Mouse (Mus musculus): ENCODE measurements around the gene Cblb. TPM values are rescaled to one million over a fixed set of nuclear protein-coding genes. Genes with fewer than 3 reads are reported as not detected.

The Cblb gene
- polyA plus RNA-seq, 1 experiment from 2014 or later: 16.8 TPM

DNA sequence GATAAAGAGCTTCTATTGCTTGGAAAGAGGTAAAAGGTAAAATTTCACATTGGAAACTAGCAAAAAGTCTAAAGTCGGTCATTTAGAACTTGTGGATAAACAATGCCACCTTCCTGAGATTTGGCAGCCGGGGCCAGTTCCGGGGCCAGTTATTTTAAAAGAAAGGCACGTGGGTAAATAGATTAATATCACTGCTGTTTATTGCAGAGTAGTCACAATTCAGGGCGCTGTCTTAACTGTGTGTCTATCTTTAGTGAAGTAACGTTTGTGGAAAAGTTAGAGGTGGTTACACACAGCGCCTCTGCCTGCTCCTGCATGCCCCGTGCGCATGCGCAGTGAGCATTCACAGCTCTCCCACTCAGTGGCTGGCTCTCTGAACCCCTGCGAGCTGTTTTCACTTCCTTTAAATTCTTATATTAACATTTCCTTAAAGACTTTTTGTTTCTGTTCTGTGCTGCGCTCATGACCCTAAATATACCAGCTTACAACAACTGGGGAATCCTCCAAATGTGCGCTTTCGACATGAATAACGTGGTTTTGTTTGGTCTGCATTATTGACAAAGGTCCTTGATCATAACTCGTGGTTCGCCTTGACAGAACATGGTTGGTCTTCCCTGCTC, 29.2 kb downstream of the Cblb start:
- ATAC-seq: no peak
- H3K9me3 ChIP-seq (replicated peaks; ENCODE audit: control insufficient read depth, low read length): no peaks in the 10 kb centered on the region
- 81% methylated on average over 17 of the region's 17 CpGs for WGBS
- H3K4me3 ChIP-seq (ENCODE audit: low read depth, low read length): no peak overlapping the region
- peaks cover 3% of the 10 kb centered on the region; the same call in 1 of the 2 replicates for H3K36me3 ChIP-seq (ENCODE audit: control insufficient read depth, insufficient read depth, low read length)
- no peaks in the 10 kb centered on the region for H3K27me3 ChIP-seq (replicated peaks; ENCODE audit: control insufficient read depth, insufficient read depth, low read length)
- no peak for DNase-seq (ENCODE audit: low spot score)
- H3K9ac ChIP-seq (ENCODE audit: low read length): no peak overlapping the region
- peaks cover 17% of the 10 kb centered on the region for H3K4me1 ChIP-seq (ENCODE audit: control insufficient read depth, insufficient read depth, low read length)
- H3K4me2 ChIP-seq (ENCODE audit: low read length): no peak overlapping the region
- no peak overlapping the region for H3K27ac ChIP-seq (ENCODE audit: low read depth, low read length)

DNA sequence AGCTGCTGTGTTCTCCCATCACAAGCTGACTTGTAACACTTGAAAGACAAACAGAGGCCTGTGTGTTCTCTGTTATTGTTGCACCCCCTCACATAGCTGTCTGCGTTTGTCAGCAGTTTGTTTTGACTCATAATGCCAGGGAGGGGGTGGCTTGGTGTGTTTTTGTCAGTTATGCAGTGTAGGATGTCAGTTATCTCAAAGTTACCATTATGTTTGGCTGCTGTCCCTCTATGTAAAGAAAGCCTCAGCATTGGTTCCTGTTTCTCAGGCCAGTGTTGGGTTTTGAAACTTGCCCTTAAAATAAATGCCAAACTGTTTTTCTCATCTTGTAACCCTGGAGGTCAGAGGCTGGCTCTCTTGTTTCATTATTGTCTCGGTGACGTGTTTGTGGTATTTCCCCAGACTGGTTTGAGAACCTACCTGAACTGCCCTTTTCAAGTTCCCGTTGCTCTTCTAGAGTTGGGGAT, 30.0 kb downstream of the Cblb start:
- no peak for ATAC-seq
- H3K4me3 ChIP-seq (ENCODE audit: low read depth, low read length): no peak overlapping the region
- DNase-seq (ENCODE audit: low spot score): peak; percentile 25
- no peak overlapping the region for H3K4me2 ChIP-seq (ENCODE audit: low read length)
- H3K4me1 ChIP-seq (ENCODE audit: control insufficient read depth, insufficient read depth, low read length): peaks cover 13% of the 10 kb centered on the region
- H3K27me3 ChIP-seq (replicated peaks; ENCODE audit: control insufficient read depth, insufficient read depth, low read length): no peaks in the 10 kb centered on the region
- no peaks in the 10 kb centered on the region for H3K9me3 ChIP-seq (replicated peaks; ENCODE audit: control insufficient read depth, low read length)
- H3K27ac ChIP-seq (ENCODE audit: low read depth, low read length): no peak overlapping the region
- 63% methylated on average over 4 of the region's 4 CpGs for WGBS
- no peaks in the 10 kb centered on the region for H3K36me3 ChIP-seq (ENCODE audit: control insufficient read depth, insufficient read depth, low read length)
- H3K9ac ChIP-seq (ENCODE audit: low read length): no peak overlapping the region

DNA sequence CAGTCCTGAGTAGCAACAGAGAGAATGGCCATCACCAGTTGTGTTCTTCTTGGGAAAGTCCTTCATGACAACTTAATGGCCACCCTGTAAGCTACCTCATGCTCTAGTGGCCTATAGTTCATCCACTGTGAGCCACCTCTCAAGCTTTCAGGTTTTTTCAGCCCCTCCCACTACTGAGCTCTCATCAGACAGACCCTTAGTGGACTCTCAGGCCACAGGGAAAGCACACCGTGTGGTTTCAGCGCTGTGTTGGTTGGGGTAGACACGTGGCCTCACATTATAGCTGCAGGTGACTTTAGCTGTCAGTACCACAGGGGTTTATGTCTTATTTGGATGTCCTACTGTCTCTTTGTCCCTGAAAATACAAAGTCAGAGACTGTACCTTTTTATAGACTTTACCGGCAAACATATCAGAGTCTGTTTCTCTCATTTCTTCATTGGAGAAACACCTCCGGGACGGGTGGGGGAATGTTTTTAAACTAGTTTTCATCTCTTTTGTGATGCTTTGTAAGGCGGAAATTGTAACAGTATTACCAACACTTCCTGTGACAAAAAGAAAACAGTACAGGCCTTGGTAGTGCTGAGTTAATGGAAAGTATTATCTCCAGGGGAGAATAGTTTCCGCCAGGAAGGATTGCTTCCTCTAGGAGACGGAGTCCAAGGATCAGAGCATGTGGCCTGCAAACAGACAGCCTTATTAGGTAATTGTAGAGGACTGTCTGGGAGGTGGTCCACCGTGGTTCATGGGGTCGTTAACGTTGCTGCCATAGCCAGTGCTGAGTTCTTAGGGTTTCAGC, 33.5 kb downstream of the Cblb start:
- no peak overlapping the region for H3K4me2 ChIP-seq (ENCODE audit: low read length)
- no peaks in the 10 kb centered on the region for H3K36me3 ChIP-seq (ENCODE audit: control insufficient read depth, insufficient read depth, low read length)
- H3K9ac ChIP-seq (ENCODE audit: low read length): no peak overlapping the region
- H3K9me3 ChIP-seq (replicated peaks; ENCODE audit: control insufficient read depth, low read length): no peaks in the 10 kb centered on the region
- no peak for DNase-seq (ENCODE audit: low spot score)
- 67% methylated on average over 12 of the region's 12 CpGs for WGBS
- no peak overlapping the region for H3K4me3 ChIP-seq (ENCODE audit: low read depth, low read length)
- no peaks in the 10 kb centered on the region for H3K27me3 ChIP-seq (replicated peaks; ENCODE audit: control insufficient read depth, insufficient read depth, low read length)
- no peak for ATAC-seq
- no peak overlapping the region for H3K27ac ChIP-seq (ENCODE audit: low read depth, low read length)
- peaks cover 6% of the 10 kb centered on the region for H3K4me1 ChIP-seq (ENCODE audit: control insufficient read depth, insufficient read depth, low read length)

DNA sequence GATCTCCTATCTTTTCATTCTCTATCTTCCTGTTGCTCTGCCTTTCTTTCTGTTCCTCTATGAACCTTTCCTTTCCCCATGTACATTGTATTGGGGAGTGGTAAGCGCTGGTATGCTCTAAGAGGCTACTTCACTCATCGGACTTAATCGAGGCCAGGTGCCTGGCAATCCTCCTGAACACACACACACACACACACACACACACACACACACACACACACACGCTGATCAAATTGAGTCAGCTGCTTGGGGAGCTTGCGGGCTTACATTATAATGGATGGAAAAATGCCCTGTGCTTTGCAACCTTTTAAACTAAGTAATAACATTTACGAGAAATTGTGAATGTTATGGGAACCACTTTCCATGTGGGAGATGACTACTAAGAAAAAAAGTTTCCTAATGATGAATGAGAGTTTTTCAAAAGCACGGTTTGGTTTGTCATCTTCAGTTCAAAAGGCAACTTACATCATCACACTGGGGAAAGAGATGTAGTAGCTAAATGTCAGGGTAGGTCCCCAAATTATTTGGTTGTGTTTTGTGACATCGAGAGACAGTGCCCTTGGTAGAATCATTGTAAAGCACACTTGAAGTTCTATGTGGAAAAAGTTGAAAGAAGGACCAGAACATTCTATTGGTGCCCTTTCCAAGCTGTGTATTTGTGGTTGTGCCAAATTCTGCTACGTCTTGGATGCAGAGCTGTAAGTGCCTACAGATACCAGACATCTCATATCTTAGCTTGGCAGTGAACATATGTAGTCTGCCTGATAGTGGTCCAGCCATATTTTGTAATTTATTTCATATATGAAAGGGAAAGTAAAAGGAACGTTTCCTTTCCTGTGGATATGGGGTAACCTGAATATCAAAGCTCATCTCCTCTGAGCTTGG, 36.8 kb downstream of the Cblb start:
- no peak for ATAC-seq
- Histone ChIP-seq H3K27ac (ENCODE audit: low read depth, low read length) (no peak overlapping the region), H3K4me2 (ENCODE audit: low read length) (no peak overlapping the region)

DNA sequence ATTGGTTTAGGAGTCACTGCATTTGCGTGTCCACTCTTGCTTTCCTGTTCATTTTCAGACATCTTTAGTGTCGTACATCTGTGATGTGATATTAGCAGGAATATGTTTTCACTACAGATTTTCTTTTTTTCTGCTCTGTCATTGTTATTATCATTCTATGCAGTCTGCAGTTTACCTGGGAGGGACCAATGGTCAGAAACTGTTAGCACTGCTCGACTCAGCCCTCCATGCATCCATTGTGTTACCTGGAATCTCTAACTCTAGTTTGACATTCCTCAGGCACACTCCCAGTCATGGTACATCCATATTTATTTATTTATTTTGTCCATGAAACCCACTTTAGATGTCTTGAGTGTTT, 37.5 kb downstream of the Cblb start:
- Histone ChIP-seq H3K9me3 (replicated peaks; ENCODE audit: control insufficient read depth, low read length) (no peaks in the 10 kb centered on the region), H3K27ac (ENCODE audit: low read depth, low read length) (no peak overlapping the region), H3K4me1 (ENCODE audit: control insufficient read depth, insufficient read depth, low read length) (no peaks in the 10 kb centered on the region; the same call in 1 of the 2 replicates), H3K36me3 (ENCODE audit: control insufficient read depth, insufficient read depth, low read length) (no peaks in the 10 kb centered on the region), H3K9ac (ENCODE audit: low read length) (no peak overlapping the region), H3K4me2 (ENCODE audit: low read length) (no peak overlapping the region), H3K27me3 (replicated peaks; ENCODE audit: control insufficient read depth, insufficient read depth, low read length) (no peaks in the 10 kb centered on the region), H3K4me3 (ENCODE audit: low read depth, low read length) (no peak overlapping the region)
- no peak for ATAC-seq
- DNase-seq (ENCODE audit: low spot score): no peak
- 90% methylated on average over 3 of the region's 3 CpGs for WGBS

More for the DNA sequence above, 36.8 kb downstream of the Cblb start:
- H3K27me3 ChIP-seq (replicated peaks; ENCODE audit: control insufficient read depth, insufficient read depth, low read length): no peaks in the 10 kb centered on the region
- no peaks in the 10 kb centered on the region for H3K9me3 ChIP-seq (replicated peaks; ENCODE audit: control insufficient read depth, low read length)
- WGBS: 89% methylated on average over 10 of the region's 10 CpGs
- H3K4me1 ChIP-seq (ENCODE audit: control insufficient read depth, insufficient read depth, low read length): no peaks in the 10 kb centered on the region; the same call in 1 of the 2 replicates
- no peaks in the 10 kb centered on the region for H3K36me3 ChIP-seq (ENCODE audit: control insufficient read depth, insufficient read depth, low read length)
- peak; percentile 21 for DNase-seq (ENCODE audit: low spot score)
- H3K9ac ChIP-seq (ENCODE audit: low read length): no peak overlapping the region
- H3K4me3 ChIP-seq (ENCODE audit: low read depth, low read length): no peak overlapping the region

DNA sequence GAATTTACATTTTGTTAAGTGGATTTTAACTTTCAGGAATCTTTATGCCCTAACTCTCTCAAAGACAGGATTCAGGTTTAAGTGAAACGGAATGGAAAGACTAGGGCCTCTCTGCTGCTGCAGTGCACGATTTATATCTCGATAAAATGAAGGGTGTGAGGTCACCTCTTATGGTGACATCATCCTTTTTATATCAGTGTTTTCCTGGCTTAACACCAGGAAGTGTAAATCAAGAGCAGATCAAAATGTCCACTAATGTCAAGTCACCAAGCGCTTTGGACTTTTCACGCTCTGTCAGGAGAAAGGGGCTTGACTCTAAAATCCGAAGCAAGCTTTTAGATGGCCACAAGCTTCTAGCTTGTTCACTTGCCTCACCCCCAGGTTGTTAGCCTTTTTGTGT, 38.6 kb downstream of the Cblb start:
- Histone ChIP-seq H3K36me3 (ENCODE audit: control insufficient read depth, insufficient read depth, low read length) (no peaks in the 10 kb centered on the region), H3K27me3 (replicated peaks; ENCODE audit: control insufficient read depth, insufficient read depth, low read length) (no peaks in the 10 kb centered on the region), H3K4me2 (ENCODE audit: low read length) (no peak overlapping the region), H3K9me3 (replicated peaks; ENCODE audit: control insufficient read depth, low read length) (no peaks in the 10 kb centered on the region), H3K9ac (ENCODE audit: low read length) (no peak overlapping the region), H3K27ac (ENCODE audit: low read depth, low read length) (no peak overlapping the region), H3K4me3 (ENCODE audit: low read depth, low read length) (no peak overlapping the region), H3K4me1 (ENCODE audit: control insufficient read depth, insufficient read depth, low read length) (no peaks in the 10 kb centered on the region; the same call in 1 of the 2 replicates)
- no peak for ATAC-seq
- DNase-seq (ENCODE audit: low spot score): no peak
- WGBS: 93% methylated on average over 6 of the region's 6 CpGs

DNA sequence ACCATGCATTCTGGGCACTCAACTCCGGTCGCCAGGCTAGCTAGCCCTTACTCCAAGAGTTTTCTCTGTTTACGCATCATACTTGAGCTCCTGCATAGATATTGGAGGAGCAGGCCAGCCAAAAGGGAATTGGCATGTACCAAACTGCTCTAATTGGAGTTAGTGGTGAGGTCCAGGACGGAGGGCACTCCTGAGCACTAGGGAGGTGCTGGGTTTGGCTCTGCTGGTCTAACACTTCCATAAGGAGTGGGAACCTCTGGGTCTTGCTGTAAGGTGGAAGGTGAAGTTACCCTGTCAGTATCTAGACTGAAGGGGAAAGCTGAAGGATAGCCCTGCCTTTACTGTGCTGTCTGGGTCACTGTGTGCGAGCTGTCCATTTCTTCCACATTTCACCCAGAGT, 39.1 kb downstream of the Cblb start:
- Histone ChIP-seq H3K36me3 (ENCODE audit: control insufficient read depth, insufficient read depth, low read length) (no peaks in the 10 kb centered on the region), H3K9ac (ENCODE audit: low read length) (no peak overlapping the region), H3K27me3 (replicated peaks; ENCODE audit: control insufficient read depth, insufficient read depth, low read length) (no peaks in the 10 kb centered on the region), H3K4me1 (ENCODE audit: control insufficient read depth, insufficient read depth, low read length) (no peaks in the 10 kb centered on the region; the same call in 1 of the 2 replicates), H3K9me3 (replicated peaks; ENCODE audit: control insufficient read depth, low read length) (no peaks in the 10 kb centered on the region), H3K4me3 (ENCODE audit: low read depth, low read length) (no peak overlapping the region), H3K27ac (ENCODE audit: low read depth, low read length) (no peak overlapping the region), H3K4me2 (ENCODE audit: low read length) (no peak overlapping the region)
- no peak for DNase-seq (ENCODE audit: low spot score)
- 96% methylated on average over 5 of the region's 5 CpGs for WGBS
- ATAC-seq: no peak

DNA sequence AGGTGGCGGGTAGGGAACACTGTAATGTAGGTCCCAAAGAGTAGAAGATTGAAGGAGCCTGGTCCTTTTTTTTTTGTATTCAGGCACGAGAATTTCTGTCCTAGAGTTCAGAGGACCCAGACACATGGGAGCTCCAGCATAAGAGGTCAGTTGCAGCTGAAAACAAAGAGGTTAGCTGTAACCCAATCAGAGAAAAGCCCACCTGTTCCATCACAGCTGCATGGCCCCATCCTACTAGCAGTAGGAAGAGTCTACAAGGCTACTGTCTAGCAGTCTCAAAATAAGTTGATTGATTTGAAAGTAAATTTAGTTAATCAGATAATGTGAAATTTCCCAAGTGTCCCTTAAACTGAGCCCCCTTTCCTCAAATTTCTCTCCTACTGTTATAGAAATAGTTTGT, 40.3 kb downstream of the Cblb start:
- DNase-seq (ENCODE audit: low spot score) (no peak), ATAC-seq (no peak)
- Histone ChIP-seq H3K4me2 (ENCODE audit: low read length) (no peak overlapping the region), H3K9ac (ENCODE audit: low read length) (no peak overlapping the region), H3K4me3 (ENCODE audit: low read depth, low read length) (no peak overlapping the region), H3K9me3 (replicated peaks; ENCODE audit: control insufficient read depth, low read length) (no peaks in the 10 kb centered on the region), H3K4me1 (ENCODE audit: control insufficient read depth, insufficient read depth, low read length) (no peaks in the 10 kb centered on the region; the same call in 1 of the 2 replicates), H3K27ac (ENCODE audit: low read depth, low read length) (no peak overlapping the region), H3K36me3 (ENCODE audit: control insufficient read depth, insufficient read depth, low read length) (no peaks in the 10 kb centered on the region), H3K27me3 (replicated peaks; ENCODE audit: control insufficient read depth, insufficient read depth, low read length) (no peaks in the 10 kb centered on the region)
- WGBS: 83% methylated on average over 2 of the region's 2 CpGs
